Mouse (Mus musculus): ENCODE data around the gene Nod2. TPM values are rescaled to one million over a fixed set of nuclear protein-coding genes. Genes with fewer than 3 reads are reported as not detected.
A peak's percentile ranks its signal among the peaks of the same experiment; 100 is the strongest.

Gene Nod2
- polyA plus RNA-seq, 1 experiment from 2014 or later = 0.11 TPM

DNA sequence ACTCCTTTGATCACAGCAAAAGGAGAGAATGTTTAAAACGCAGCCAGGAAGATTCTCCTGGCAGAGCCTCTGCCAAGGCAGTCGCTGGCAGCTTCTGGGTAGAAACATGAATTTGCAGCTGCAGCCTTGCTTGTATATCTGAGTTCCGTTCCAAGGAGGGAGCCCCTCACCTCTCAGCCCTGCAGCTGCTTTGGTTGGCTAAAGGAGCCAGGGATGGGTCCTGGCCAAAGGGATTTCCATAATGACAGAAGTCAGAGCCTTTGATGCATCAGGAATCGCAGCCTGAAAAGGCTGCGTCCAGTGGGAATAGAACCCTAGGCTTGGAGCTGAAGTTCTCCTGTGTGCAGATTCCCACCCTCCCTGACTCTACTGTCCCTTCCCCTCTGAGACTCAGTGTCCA is 32.1 kb upstream of the Nod2 start:
- WGBS = 70% methylated on average over 5 of the region's 5 CpGs
- H3K36me3 ChIP-seq (ENCODE audit: control insufficient read depth, insufficient read depth, low read length) = no peaks in the 10 kb centered on the region
- H3K27ac ChIP-seq (ENCODE audit: low read depth, low read length) = no peak overlapping the region
- H3K4me2 ChIP-seq (ENCODE audit: low read length) = no peak overlapping the region
- ATAC-seq (no peak), DNase-seq (ENCODE audit: low spot score) (no peak)
- no peaks in the 10 kb centered on the region for H3K9me3 ChIP-seq (replicated peaks; ENCODE audit: control insufficient read depth, low read length)
- H3K27me3 ChIP-seq (replicated peaks; ENCODE audit: control insufficient read depth, insufficient read depth, low read length) = no peaks in the 10 kb centered on the region
- no peak overlapping the region for H3K4me3 ChIP-seq (ENCODE audit: low read depth, low read length)
- no peak overlapping the region for H3K9ac ChIP-seq (ENCODE audit: low read length)
- H3K4me1 ChIP-seq (ENCODE audit: control insufficient read depth, insufficient read depth, low read length) = peaks cover 8% of the 10 kb centered on the region; the same call in 1 of the 2 replicates

DNA sequence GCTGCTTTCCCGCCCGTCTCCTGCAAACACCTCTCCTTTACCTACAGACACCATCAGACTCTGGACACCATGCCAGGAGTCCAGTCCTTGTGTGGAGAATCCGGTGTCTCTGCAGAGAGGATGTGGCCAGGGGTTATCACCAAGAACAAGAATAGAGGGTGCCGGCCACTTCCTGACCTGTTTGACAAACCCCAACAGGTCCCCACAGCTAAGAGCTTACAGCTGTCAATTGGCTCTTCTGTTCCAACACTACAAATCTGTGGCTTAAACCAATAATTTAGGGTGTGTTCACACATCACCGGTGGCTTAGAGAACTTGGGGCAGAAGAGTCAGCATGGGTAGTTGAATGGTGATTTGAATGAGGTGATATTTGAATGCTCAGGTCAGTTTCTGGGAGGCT is 28.5 kb upstream of the Nod2 start:
- no peak overlapping the region for H3K27ac ChIP-seq (ENCODE audit: low read depth, low read length)
- H3K9ac ChIP-seq (ENCODE audit: low read length) = no peak overlapping the region
- 86% methylated on average over 5 of the region's 5 CpGs for whole genome bisulfite sequencing
- no peak overlapping the region for H3K4me3 ChIP-seq (ENCODE audit: low read depth, low read length)
- no peak for ATAC-seq
- no peaks in the 10 kb centered on the region for H3K9me3 ChIP-seq (replicated peaks; ENCODE audit: control insufficient read depth, low read length)
- no peak overlapping the region for H3K4me2 ChIP-seq (ENCODE audit: low read length)
- no peak for DNase-seq (ENCODE audit: low spot score)
- H3K27me3 ChIP-seq (replicated peaks; ENCODE audit: control insufficient read depth, insufficient read depth, low read length) = peaks cover 5% of the 10 kb centered on the region; the same call in 1 of the 2 replicates
- H3K36me3 ChIP-seq (ENCODE audit: control insufficient read depth, insufficient read depth, low read length) = no peaks in the 10 kb centered on the region
- H3K4me1 ChIP-seq (ENCODE audit: control insufficient read depth, insufficient read depth, low read length) = no peaks in the 10 kb centered on the region

DNA sequence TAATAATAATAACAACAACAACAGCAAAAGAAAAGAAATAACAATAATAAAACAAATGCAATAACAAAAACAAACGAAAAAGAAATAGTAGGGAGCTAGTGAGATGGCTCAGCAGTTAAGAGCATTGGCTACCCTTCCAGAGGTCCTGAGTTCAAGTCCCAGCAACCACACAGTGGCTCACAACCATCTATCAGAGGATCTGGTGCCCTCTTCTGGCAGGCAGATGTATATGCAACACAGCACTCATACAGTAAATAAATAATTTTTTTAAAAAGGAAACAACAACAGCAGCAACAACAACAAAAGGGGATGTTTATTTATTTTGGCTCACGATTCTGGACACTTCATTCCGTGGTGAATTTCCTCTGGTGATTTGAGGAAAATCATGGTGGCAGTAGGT is 27.6 kb upstream of the Nod2 start:
- H3K4me1 ChIP-seq (ENCODE audit: control insufficient read depth, insufficient read depth, low read length) = no peaks in the 10 kb centered on the region
- H3K36me3 ChIP-seq (ENCODE audit: control insufficient read depth, insufficient read depth, low read length) = no peaks in the 10 kb centered on the region
- no peaks in the 10 kb centered on the region for H3K9me3 ChIP-seq (replicated peaks; ENCODE audit: control insufficient read depth, low read length)
- DNase-seq (ENCODE audit: low spot score) = no peak
- no peak for ATAC-seq
- H3K4me3 ChIP-seq (ENCODE audit: low read depth, low read length) = no peak overlapping the region
- 78% methylated on average over 3 of the region's 3 CpGs for WGBS
- H3K27ac ChIP-seq (ENCODE audit: low read depth, low read length) = no peak overlapping the region
- H3K27me3 ChIP-seq (replicated peaks; ENCODE audit: control insufficient read depth, insufficient read depth, low read length) = peaks cover 5% of the 10 kb centered on the region; the same call in 1 of the 2 replicates
- H3K4me2 ChIP-seq (ENCODE audit: low read length) = no peak overlapping the region
- H3K9ac ChIP-seq (ENCODE audit: low read length) = no peak overlapping the region

DNA sequence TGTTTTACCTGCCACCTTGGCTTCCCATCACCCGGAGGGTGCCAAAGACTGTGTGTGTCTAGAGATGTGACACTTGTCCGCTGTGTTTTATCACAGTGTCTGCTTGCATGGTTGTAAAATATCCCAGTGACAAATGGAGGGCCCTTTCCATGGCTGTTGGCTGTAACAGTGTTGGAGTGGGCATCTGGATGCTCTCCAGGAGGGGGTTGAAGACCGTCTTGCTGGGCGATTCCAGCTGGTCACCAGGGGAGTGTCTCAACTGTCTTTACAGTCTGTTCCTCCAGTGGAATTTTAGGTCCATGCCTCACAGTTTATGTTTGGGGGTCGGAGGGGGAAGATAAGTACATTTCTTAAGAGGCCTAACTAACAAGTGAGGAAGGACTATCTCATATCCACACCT is 26.2 kb upstream of the Nod2 start:
- Histone ChIP-seq H3K4me3 (ENCODE audit: low read depth, low read length) (no peak overlapping the region), H3K9me3 (replicated peaks; ENCODE audit: control insufficient read depth, low read length) (no peaks in the 10 kb centered on the region), H3K9ac (ENCODE audit: low read length) (no peak overlapping the region), H3K27me3 (replicated peaks; ENCODE audit: control insufficient read depth, insufficient read depth, low read length) (peaks cover 5% of the 10 kb centered on the region; the same call in 1 of the 2 replicates), H3K4me2 (ENCODE audit: low read length) (no peak overlapping the region), H3K36me3 (ENCODE audit: control insufficient read depth, insufficient read depth, low read length) (no peaks in the 10 kb centered on the region), H3K4me1 (ENCODE audit: control insufficient read depth, insufficient read depth, low read length) (no peaks in the 10 kb centered on the region), H3K27ac (ENCODE audit: low read depth, low read length) (no peak overlapping the region)
- ATAC-seq = no peak
- DNase-seq (ENCODE audit: low spot score) = no peak
- WGBS = 77% methylated on average over 5 of the region's 5 CpGs

DNA sequence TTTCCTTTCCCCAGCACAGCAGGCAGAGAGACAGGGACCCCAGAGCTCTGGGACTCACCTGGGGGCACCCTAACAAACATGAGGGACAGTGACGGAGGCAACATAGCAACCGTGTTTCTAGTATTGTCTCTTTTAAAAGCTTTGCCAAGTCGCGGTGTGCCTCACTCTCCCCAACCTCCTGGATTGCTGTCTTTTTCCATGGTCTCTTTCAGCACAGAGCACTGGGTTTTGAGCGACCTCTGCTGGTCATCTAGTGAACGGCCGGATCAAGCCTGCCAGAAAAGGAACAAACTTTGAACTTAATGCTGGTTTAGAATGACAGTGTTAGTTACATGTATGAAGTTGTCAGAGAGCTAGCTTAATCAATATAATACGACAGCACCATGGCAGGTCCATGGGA is 25.7 kb upstream of the Nod2 start:
- WGBS = under 1% methylated on average over 8 of the region's 8 CpGs
- peak; percentile 67 for ATAC-seq
- no peak overlapping the region for H3K4me3 ChIP-seq (ENCODE audit: low read depth, low read length)
- peak; percentile 85 for DNase-seq (ENCODE audit: low spot score)
- H3K27ac ChIP-seq (ENCODE audit: low read depth, low read length) = no peak overlapping the region
- no peaks in the 10 kb centered on the region for H3K9me3 ChIP-seq (replicated peaks; ENCODE audit: control insufficient read depth, low read length)
- H3K4me1 ChIP-seq (ENCODE audit: control insufficient read depth, insufficient read depth, low read length) = no peaks in the 10 kb centered on the region
- no peaks in the 10 kb centered on the region for H3K36me3 ChIP-seq (ENCODE audit: control insufficient read depth, insufficient read depth, low read length)
- no peak overlapping the region for H3K9ac ChIP-seq (ENCODE audit: low read length)
- peaks cover 6% of the 10 kb centered on the region; the same call in 1 of the 2 replicates for H3K27me3 ChIP-seq (replicated peaks; ENCODE audit: control insufficient read depth, insufficient read depth, low read length)
- no peak overlapping the region for H3K4me2 ChIP-seq (ENCODE audit: low read length)

DNA sequence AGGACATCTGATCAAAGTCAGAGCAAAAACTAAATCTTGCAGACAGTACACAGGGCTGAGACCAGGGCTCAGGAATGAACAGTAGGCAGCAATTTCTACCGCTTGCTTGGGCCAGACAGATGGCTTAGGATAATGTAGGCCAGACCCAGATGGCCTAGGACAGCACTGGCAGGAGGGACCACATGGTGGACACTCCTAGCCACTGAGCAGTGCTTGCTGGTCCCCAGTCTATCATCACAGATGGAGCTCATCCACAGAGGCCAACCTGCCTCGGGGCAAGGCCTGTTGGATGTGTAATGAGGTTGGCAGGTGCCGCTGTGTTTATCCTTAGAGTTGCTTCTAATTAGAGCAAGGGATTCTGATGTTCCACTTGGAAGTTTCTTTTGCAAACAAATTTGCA is 23.8 kb upstream of the Nod2 start:
- ATAC-seq (no peak), DNase-seq (ENCODE audit: low spot score) (peak; percentile 17)
- H3K9me3 ChIP-seq (replicated peaks; ENCODE audit: control insufficient read depth, low read length) = no peaks in the 10 kb centered on the region
- no peak overlapping the region for H3K4me3 ChIP-seq (ENCODE audit: low read depth, low read length)
- H3K4me1 ChIP-seq (ENCODE audit: control insufficient read depth, insufficient read depth, low read length) = peaks cover 2% of the 10 kb centered on the region; the same call in 1 of the 2 replicates
- H3K27me3 ChIP-seq (replicated peaks; ENCODE audit: control insufficient read depth, insufficient read depth, low read length) = peaks cover 7% of the 10 kb centered on the region; the same call in 1 of the 2 replicates
- H3K27ac ChIP-seq (ENCODE audit: low read depth, low read length) = no peak overlapping the region
- H3K4me2 ChIP-seq (ENCODE audit: low read length) = no peak overlapping the region
- no peak overlapping the region for H3K9ac ChIP-seq (ENCODE audit: low read length)
- WGBS = 67% methylated on average over 3 of the region's 3 CpGs
- H3K36me3 ChIP-seq (ENCODE audit: control insufficient read depth, insufficient read depth, low read length) = no peaks in the 10 kb centered on the region

DNA sequence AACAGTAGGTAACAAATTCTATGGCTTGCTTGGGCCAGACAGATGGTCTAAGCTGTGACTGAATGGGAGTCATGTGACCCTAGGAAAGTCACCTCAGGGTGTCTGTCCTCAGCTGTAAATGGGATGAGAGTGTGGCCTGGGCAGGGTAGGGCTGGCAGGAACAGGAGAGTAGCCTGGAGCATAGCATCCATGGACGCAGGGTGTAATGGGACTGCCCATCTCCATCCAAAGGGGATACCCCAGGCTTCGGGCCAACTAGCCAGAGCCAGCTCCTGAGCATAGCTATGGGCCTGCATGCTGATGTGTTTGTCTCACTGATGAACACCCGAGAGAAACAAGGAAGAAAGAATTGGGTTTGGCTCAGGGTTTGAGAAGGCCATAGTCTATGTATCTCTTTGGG is 22.8 kb upstream of the Nod2 start:
- Histone ChIP-seq H3K27me3 (replicated peaks; ENCODE audit: control insufficient read depth, insufficient read depth, low read length) (peaks cover 7% of the 10 kb centered on the region; the same call in 1 of the 2 replicates), H3K9ac (ENCODE audit: low read length) (no peak overlapping the region), H3K4me2 (ENCODE audit: low read length) (no peak overlapping the region), H3K4me3 (ENCODE audit: low read depth, low read length) (no peak overlapping the region), H3K27ac (ENCODE audit: low read depth, low read length) (no peak overlapping the region), H3K4me1 (ENCODE audit: control insufficient read depth, insufficient read depth, low read length) (peaks cover 5% of the 10 kb centered on the region; the same call in 1 of the 2 replicates), H3K36me3 (ENCODE audit: control insufficient read depth, insufficient read depth, low read length) (no peaks in the 10 kb centered on the region), H3K9me3 (replicated peaks; ENCODE audit: control insufficient read depth, low read length) (no peaks in the 10 kb centered on the region)
- WGBS = 98% methylated on average over 3 of the region's 3 CpGs
- ATAC-seq (no peak), DNase-seq (ENCODE audit: low spot score) (no peak)

DNA sequence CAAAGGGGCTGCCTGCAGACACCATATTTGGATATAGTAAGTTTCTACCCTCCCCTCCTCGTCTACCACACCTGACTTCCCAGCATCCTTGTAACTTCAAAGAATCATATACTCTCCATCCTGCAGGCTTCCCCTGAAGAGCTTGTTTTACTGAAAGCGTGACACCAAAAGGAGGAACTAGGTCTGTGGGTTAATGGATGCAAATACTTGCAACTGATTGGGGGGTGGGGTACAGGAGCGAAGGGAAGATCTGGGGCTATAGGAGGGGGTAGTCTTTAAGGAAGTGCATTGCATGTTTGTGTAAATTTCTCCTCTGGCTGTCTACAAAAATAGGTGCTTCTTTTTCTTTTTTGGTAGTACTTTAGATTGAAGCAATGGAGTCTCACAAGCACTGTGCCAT is 20.7 kb upstream of the Nod2 start:
- Histone ChIP-seq H3K9me3 (replicated peaks; ENCODE audit: control insufficient read depth, low read length) (no peaks in the 10 kb centered on the region), H3K36me3 (ENCODE audit: control insufficient read depth, insufficient read depth, low read length) (no peaks in the 10 kb centered on the region), H3K9ac (ENCODE audit: low read length) (no peak overlapping the region), H3K4me2 (ENCODE audit: low read length) (no peak overlapping the region), H3K4me3 (ENCODE audit: low read depth, low read length) (no peak overlapping the region), H3K27ac (ENCODE audit: low read depth, low read length) (no peak overlapping the region), H3K4me1 (ENCODE audit: control insufficient read depth, insufficient read depth, low read length) (peaks cover 5% of the 10 kb centered on the region; the same call in 1 of the 2 replicates), H3K27me3 (replicated peaks; ENCODE audit: control insufficient read depth, insufficient read depth, low read length) (peaks cover 7% of the 10 kb centered on the region; the same call in 1 of the 2 replicates)
- DNase-seq (ENCODE audit: low spot score) (no peak), ATAC-seq (no peak)
- WGBS = 69% methylated on average over 3 of the region's 3 CpGs

DNA sequence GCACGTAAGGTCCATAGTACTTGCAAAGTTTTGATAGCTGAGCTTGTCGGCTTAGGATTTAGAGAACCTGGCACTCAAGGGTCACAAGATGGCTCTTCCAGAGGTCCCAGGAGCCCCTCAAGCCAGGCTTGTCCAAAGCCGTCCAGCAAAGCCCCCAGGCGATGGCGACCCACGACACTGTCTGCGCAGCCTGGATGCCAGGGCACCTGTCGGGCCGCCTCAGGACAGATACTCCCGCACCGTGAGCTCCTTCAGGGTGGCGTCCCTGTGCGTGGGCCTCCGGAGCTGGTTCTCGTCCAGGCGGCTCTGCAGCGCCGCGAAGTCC is 20.2 kb upstream of the Nod2 start:
- Histone ChIP-seq H3K27me3 (replicated peaks; ENCODE audit: control insufficient read depth, insufficient read depth, low read length) (peaks cover 5% of the 10 kb centered on the region; the same call in 1 of the 2 replicates), H3K9ac (ENCODE audit: low read length) (peak overlapping the region; percentile 78), H3K4me2 (ENCODE audit: low read length) (peak overlapping the region; percentile 90), H3K4me3 (ENCODE audit: low read depth, low read length) (peak overlapping the region; percentile 53), H3K9me3 (replicated peaks; ENCODE audit: control insufficient read depth, low read length) (no peaks in the 10 kb centered on the region), H3K4me1 (ENCODE audit: control insufficient read depth, insufficient read depth, low read length) (peaks cover 5% of the 10 kb centered on the region; the same call in 1 of the 2 replicates), H3K36me3 (ENCODE audit: control insufficient read depth, insufficient read depth, low read length) (no peaks in the 10 kb centered on the region), H3K27ac (ENCODE audit: low read depth, low read length) (no peak overlapping the region)
- no peak for DNase-seq (ENCODE audit: low spot score)
- no peak for ATAC-seq
- 11% methylated on average over 19 of the region's 19 CpGs for WGBS
